Mouse (Mus musculus): Measurements from ENCODE around the gene Nucb2. TPM values are rescaled to one million over a fixed set of nuclear protein-coding genes. Genes with fewer than 3 reads are reported as not detected.

The Nucb2 gene
- polyA plus RNA-seq, 1 experiment from 2014 or later: 27.0 TPM

- in situ Hi-C loops (cut with MboI; ENCODE audit: low pct_unique_long_range_greater_than_20kb): no loop called here
Measured at GRCm38 (mm10) chr7:116491113-116491512, 13.1 kb upstream of the Nucb2 start.

GRCm38 (mm10) chr7:116493267-116494003 is 10.7 kb upstream of the Nucb2 start:
- ATAC-seq (no peak), DNase-seq (ENCODE audit: low read depth, low spot score) (no peak)
- H3K27me3 ChIP-seq: no peaks in the 10 kb centered on the region
- no peak for TF ChIP-seq CTCF (IDR thresholded peaks at IDR 0.05)
- ChIA-PET CTCF (no interaction called here), POLR2A (no interaction called here)
- in situ Hi-C loops (cut with MboI; ENCODE audit: low pct_unique_long_range_greater_than_20kb): no loop called here

More at GRCm38 (mm10) chr7:116491113-116491512, 13.1 kb upstream of the Nucb2 start:
- ATAC-seq: no peak
- H3K27me3 ChIP-seq: no peaks in the 10 kb centered on the region
- no peak for TF ChIP-seq CTCF (IDR thresholded peaks at IDR 0.05)
- CTCF ChIA-PET: interaction anchor here (1.7 kb wide), 1 partner anchor 30 kb away, joined by 7 read pairs; no protein-coding TSS in a partner anchor
- DNase-seq (ENCODE audit: low read depth, low spot score): no peak
- POLR2A ChIA-PET: no interaction called here

- H3K27me3 ChIP-seq: no peaks in the 10 kb centered on the region
- no peak for TF ChIP-seq CTCF (IDR thresholded peaks at IDR 0.05)
- no peak for ATAC-seq
- in situ Hi-C loops (cut with MboI; ENCODE audit: low pct_unique_long_range_greater_than_20kb): no loop called here
- ChIA-PET CTCF (no interaction called here), POLR2A (no interaction called here)
- DNase-seq (ENCODE audit: low read depth, low spot score): no peak
Measured at GRCm38 (mm10) chr7:116494618-116495017, 9.6 kb upstream of the Nucb2 start.

- H3K27me3 ChIP-seq: no peaks in the 10 kb centered on the region
- ChIA-PET CTCF (no interaction called here), POLR2A (no interaction called here)
- no peak for DNase-seq (ENCODE audit: low read depth, low spot score)
- ATAC-seq: no peak
- in situ Hi-C loops (cut with MboI; ENCODE audit: low pct_unique_long_range_greater_than_20kb): no loop called here
- TF ChIP-seq CTCF (IDR thresholded peaks at IDR 0.05): no peak
Measured at GRCm38 (mm10) chr7:116496760-116497159, 7.4 kb upstream of the Nucb2 start.

GRCm38 (mm10) chr7:116504818-116505170 is 625 bp downstream of the Nucb2 start:
- no peaks in the 10 kb centered on the region for H3K27me3 ChIP-seq

GRCm38 (mm10) chr7:116514030-116514429 is 9.9 kb downstream of the Nucb2 start:
- DNase-seq (ENCODE audit: low read depth, low spot score) (no peak), ATAC-seq (no peak)
- no peaks in the 10 kb centered on the region for H3K27me3 ChIP-seq
- ChIA-PET POLR2A (no interaction called here), CTCF (interaction anchor here (0.9 to 5.0 kb wide), 2 partner anchors 12 to 59 kb away, joined by 3 to 35 read pairs; no protein-coding TSS in a partner anchor)
- TF ChIP-seq CTCF (IDR thresholded peaks at IDR 0.05): peak; percentile 62
- in situ Hi-C loops (cut with MboI; ENCODE audit: low pct_unique_long_range_greater_than_20kb): loop anchor here (5.0 kb wide), 2 partner anchors 57 to 172 kb away; no protein-coding TSS in a partner anchor

More at GRCm38 (mm10) chr7:116504818-116505170, 625 bp downstream of the Nucb2 start:
- TF ChIP-seq CTCF (IDR thresholded peaks at IDR 0.05): no peak
- CTCF ChIA-PET: interaction anchor here (1.0 to 1.2 kb wide), 2 partner anchors 13 to 60 kb away, joined by 3 read pairs; no protein-coding TSS in a partner anchor
- ATAC-seq (no peak), DNase-seq (ENCODE audit: low read depth, low spot score) (no peak)
- in situ Hi-C loops (cut with MboI; ENCODE audit: low pct_unique_long_range_greater_than_20kb): no loop called here
- POLR2A ChIA-PET: interaction anchor here (1.4 kb wide), 1 partner anchor 61 kb away, joined by 3 read pairs; the partner anchor contains the start of gene Pik3c2a

DNA sequence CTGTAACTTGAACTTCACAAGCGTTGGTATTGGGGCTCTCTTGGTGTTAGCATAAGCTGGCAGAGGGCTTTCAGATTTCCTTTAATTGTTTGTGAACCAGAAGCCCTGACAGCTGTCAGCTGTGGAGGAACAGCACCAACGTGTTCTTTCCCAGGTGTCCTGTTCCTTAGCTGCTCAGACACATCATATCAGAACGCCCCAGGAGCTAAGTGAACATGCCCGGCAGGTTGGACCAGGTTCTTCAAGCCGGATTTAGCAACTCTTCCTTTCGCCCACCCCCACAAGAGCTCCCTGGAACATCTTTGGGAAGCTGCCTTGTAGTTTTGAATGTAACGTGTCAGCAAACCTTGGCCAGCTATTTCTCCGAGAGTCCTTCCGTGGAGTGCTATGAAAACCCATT is 10.4 kb downstream of the Nucb2 start:
- TF ChIP-seq CTCF (IDR thresholded peaks at IDR 0.05): no peak
- no peak for DNase-seq (ENCODE audit: low read depth, low spot score)
- ChIA-PET POLR2A (no interaction called here), CTCF (interaction anchor here (0.9 to 5.0 kb wide), 2 partner anchors 11 to 60 kb away, joined by 3 to 35 read pairs; no protein-coding TSS in a partner anchor)
- ATAC-seq: no peak
- no peaks in the 10 kb centered on the region for H3K27me3 ChIP-seq
- in situ Hi-C loops (cut with MboI; ENCODE audit: low pct_unique_long_range_greater_than_20kb): loop anchor here (5.0 kb wide), 2 partner anchors 57 to 172 kb away; no protein-coding TSS in a partner anchor

- POLR2A ChIA-PET: no interaction called here
- no peaks in the 10 kb centered on the region for H3K27me3 ChIP-seq
- CTCF ChIA-PET: interaction anchor here (0.9 to 5.0 kb wide), 2 partner anchors 11 to 60 kb away, joined by 3 to 35 read pairs; no protein-coding TSS in a partner anchor
- in situ Hi-C loops (cut with MboI; ENCODE audit: low pct_unique_long_range_greater_than_20kb): no loop called here
- TF ChIP-seq CTCF (IDR thresholded peaks at IDR 0.05): no peak
- ATAC-seq: no peak
- no peak for DNase-seq (ENCODE audit: low read depth, low spot score)
Measured at GRCm38 (mm10) chr7:116515059-116515458, 10.9 kb downstream of the Nucb2 start.

DNA sequence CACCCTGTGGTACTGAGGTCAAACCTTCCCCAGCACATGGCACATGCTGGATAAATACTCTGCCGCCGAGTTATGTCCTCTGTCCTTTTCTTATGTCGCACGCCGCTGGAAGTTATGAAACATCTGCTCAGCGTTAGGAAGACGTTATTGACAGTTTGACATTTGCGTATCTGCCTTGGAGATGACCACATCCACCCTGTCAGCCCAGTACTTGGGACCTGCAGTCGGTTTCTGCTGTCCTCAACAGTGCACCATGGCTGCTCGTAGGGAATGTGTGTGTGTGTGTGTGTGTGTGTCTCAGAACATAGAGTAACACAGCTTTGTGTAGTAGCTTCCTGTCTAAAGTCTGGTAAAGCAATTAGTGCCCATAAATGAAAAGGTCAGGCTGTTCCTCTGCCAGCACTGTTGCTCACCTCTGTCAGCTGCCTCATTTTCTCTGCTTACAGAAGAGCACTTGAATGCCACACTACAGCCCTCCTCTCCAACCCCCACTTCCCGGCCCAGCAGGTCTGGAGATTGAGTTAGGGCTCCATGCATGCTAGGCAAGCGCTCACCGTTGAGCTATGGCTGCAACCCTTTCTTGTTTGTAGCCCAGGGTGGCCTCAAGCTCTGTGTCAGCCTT is 11.5 kb downstream of the Nucb2 start:
- DNase-seq (ENCODE audit: low read depth, low spot score): no peak
- no peaks in the 10 kb centered on the region for H3K27me3 ChIP-seq
- TF ChIP-seq CTCF (IDR thresholded peaks at IDR 0.05): no peak
- ChIA-PET CTCF (interaction anchor here (5.0 kb wide), 1 partner anchor 10 kb away, joined by 35 read pairs; no protein-coding TSS in a partner anchor), POLR2A (no interaction called here)
- in situ Hi-C loops (cut with MboI; ENCODE audit: low pct_unique_long_range_greater_than_20kb): no loop called here
- no peak for ATAC-seq

DNA sequence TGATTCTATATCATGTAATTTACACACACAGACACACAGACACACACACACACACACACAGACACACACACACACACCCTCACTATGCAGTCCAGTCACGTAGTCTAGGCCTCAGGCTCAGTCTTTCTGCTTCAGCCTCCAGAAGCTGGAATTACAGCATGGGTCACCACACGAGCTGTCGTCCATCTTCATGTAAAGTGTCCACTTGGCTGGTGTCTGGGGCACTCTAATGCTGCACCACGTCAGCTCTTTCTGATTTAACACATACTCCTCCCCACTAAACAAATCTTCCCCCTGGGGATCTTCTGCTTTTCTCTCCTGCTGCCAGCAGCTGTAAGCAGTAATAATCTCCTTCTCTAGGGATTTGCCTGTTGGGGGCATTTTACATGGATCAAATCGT is 13.1 kb downstream of the Nucb2 start:
- in situ Hi-C loops (cut with MboI; ENCODE audit: low pct_unique_long_range_greater_than_20kb): no loop called here
- ATAC-seq (no peak), DNase-seq (ENCODE audit: low read depth, low spot score) (no peak)
- CTCF ChIA-PET: interaction anchor here (1.2 kb wide), 1 partner anchor 12 kb away, joined by 3 read pairs; no protein-coding TSS in a partner anchor
- TF ChIP-seq CTCF (IDR thresholded peaks at IDR 0.05): no peak
- POLR2A ChIA-PET: no interaction called here
- H3K27me3 ChIP-seq: no peaks in the 10 kb centered on the region

- POLR2A ChIA-PET: no interaction called here
- no peak for TF ChIP-seq CTCF (IDR thresholded peaks at IDR 0.05)
- in situ Hi-C loops (cut with MboI; ENCODE audit: low pct_unique_long_range_greater_than_20kb): no loop called here
- CTCF ChIA-PET: interaction anchor here (1.2 kb wide), 1 partner anchor 13 kb away, joined by 3 read pairs; no protein-coding TSS in a partner anchor
- H3K27me3 ChIP-seq: no peaks in the 10 kb centered on the region
- ATAC-seq (no peak), DNase-seq (ENCODE audit: low read depth, low spot score) (no peak)
Measured at GRCm38 (mm10) chr7:116518155-116518554, 14.0 kb downstream of the Nucb2 start.

Data from Patski (cell line).